Mouse (Mus musculus) neural tube, embryonic 13.5 days (tissue): ENCODE results near the gene Scai. TPM values are rescaled to one million over a fixed set of nuclear protein-coding genes. Genes with fewer than 3 reads are reported as not detected.
"Not testable (repeated sequence)": the region's sequence is repeated elsewhere in the genome, so short reads cannot be mapped to it uniquely, and the experiment has no call there.

Experiments
- ATAC-seq: fragments of 200-750 bp; cut with Nextera tagmentation; 2 replicates; pipeline ENCODE4 v1.8.0; 2017; ENCODE audit warnings: low read depth, mild to moderate bottlenecking, moderate TSS enrichment, moderate library complexity
- H3K27ac ChIP-seq: fragments of 300-500 bp; sonication (generic); replicated peaks from 2 replicates; pipeline ENCODE4 v1.5.1; 2015; ENCODE audit warnings: moderate library complexity, mild to moderate bottlenecking, inconsistent platforms
- H3K27me3 ChIP-seq: fragments of 300-500 bp; sonication (generic); 2 replicates; pipeline ENCODE4 v1.6.1; 2015; ENCODE audit warnings: mild to moderate bottlenecking, inconsistent platforms
- H3K36me3 ChIP-seq: fragments of 300-500 bp; sonication (generic); 2 replicates; pipeline ENCODE4 v1.6.1; 2015; ENCODE audit warnings: mild to moderate bottlenecking, inconsistent platforms
- H3K4me1 ChIP-seq: fragments of 300-500 bp; sonication (generic); replicated peaks from 2 replicates; pipeline ENCODE4 v1.6.1; 2015; ENCODE audit warnings: inconsistent platforms
- H3K4me2 ChIP-seq: fragments of 300-500 bp; sonication (generic); 2 replicates; pipeline ENCODE4 v1.6.1; 2015; ENCODE audit warnings: inconsistent platforms, mild to moderate bottlenecking, moderate library complexity
- H3K4me3 ChIP-seq: fragments of 300-500 bp; sonication (generic); 2 replicates; pipeline ENCODE4 v1.5.1; 2015; ENCODE audit warnings: mild to moderate bottlenecking, inconsistent platforms
- H3K9ac ChIP-seq: fragments of 300-500 bp; sonication (generic); 2 replicates; pipeline ENCODE4 v1.6.1; 2015; ENCODE audit warnings: moderate library complexity, mild to moderate bottlenecking, inconsistent platforms
- H3K9me3 ChIP-seq: fragments of 300-500 bp; sonication (generic); 2 replicates; pipeline ENCODE4 v1.6.1; 2016; ENCODE audit warnings: inconsistent platforms
- WGBS: fragments of 180-500 bp; shearing (Covaris S2); methylation state at CpG from one replicate; pipeline ENCODE4 v1.1.7; 2015; 5-methylcytosine and 5-hydroxymethylcytosine counted together
- polyA plus RNA-seq: library from polyadenylated mRNA; unstranded; fragments of >200 nt; fragmentation: Nextera tagmentation; extraction: Ambion mirVana; gene quantifications from 2 replicates; pipeline ENCODE4 v1.2.1, GENCODE M21; 2015

The Scai gene
- 15.9 and 16.1 TPM in 2 replicates for polyA plus RNA-seq

GRCm38 (mm10) chr2:39190561-39191056 is at the start of gene Scai:
Scai (minus strand) TSS chr2:39190734.
- no peaks in the 10 kb centered on the region for H3K9me3 ChIP-seq
- peaks cover 9% of the 10 kb centered on the region; the same call in 1 of the 2 replicates for H3K36me3 ChIP-seq
- H3K4me2 ChIP-seq, result peak within 1 kb of the TSS; percentile 68
- H3K4me3 ChIP-seq, result peak within 1 kb of the TSS; percentile 74
- H3K27me3 ChIP-seq, result no peaks in the 10 kb centered on the region
- peaks cover 20% of the 10 kb centered on the region for H3K4me1 ChIP-seq
- under 1% methylated on average over 41 of the region's 41 CpGs for WGBS
- peak within 1 kb of the TSS; percentile 93 for H3K9ac ChIP-seq
- H3K27ac ChIP-seq, result peak within 1 kb of the TSS; percentile 98
- ATAC-seq, result peak; percentile 100

GRCm38 (mm10) chr2:39226731-39227130 is 36.2 kb upstream of the Scai start:
- no peaks in the 10 kb centered on the region for H3K9me3 ChIP-seq
- 36% methylated on average over 3 of the region's 3 CpGs for WGBS
- H3K27ac ChIP-seq, result 0 out of 2 replicates have a peak overlapping the region, but pooled peaks have one; percentile 92
- ATAC-seq, result peak; percentile 7
- H3K9ac ChIP-seq, result peak overlapping the region; percentile 55; the same call in 1 of the 2 replicates
- H3K27me3 ChIP-seq, result no peaks in the 10 kb centered on the region
- H3K4me2 ChIP-seq, result peak overlapping the region; percentile 54
- peaks cover 25% of the 10 kb centered on the region for H3K4me1 ChIP-seq
- peak overlapping the region; percentile 65 for H3K4me3 ChIP-seq
- no peaks in the 10 kb centered on the region for H3K36me3 ChIP-seq

GRCm38 (mm10) chr2:39226019-39226640 is 35.6 kb upstream of the Scai start, which contains the start of gene Ppp6c:
Ppp6c (minus strand) TSS chr2:39226451.
- under 1% methylated on average over 44 of the region's 56 CpGs for WGBS
- peak within 1 kb of the TSS; percentile 92 for H3K27ac ChIP-seq
- peak; percentile 98 for ATAC-seq
- peaks cover 25% of the 10 kb centered on the region for H3K4me1 ChIP-seq
- peak within 1 kb of the TSS; percentile 76 for H3K4me2 ChIP-seq
- H3K4me3 ChIP-seq, result peak within 1 kb of the TSS; percentile 65
- peak within 1 kb of the TSS; percentile 89 for H3K9ac ChIP-seq
- H3K9me3 ChIP-seq, result no peaks in the 10 kb centered on the region
- H3K36me3 ChIP-seq, result no peaks in the 10 kb centered on the region
- no peaks in the 10 kb centered on the region for H3K27me3 ChIP-seq

GRCm38 (mm10) chr2:39225331-39226018 is 34.9 kb upstream of the Scai start:
- Histone ChIP-seq H3K4me3 (peak overlapping the region; percentile 65), H3K4me2 (peak overlapping the region; percentile 76), H3K27ac (peak overlapping the region; percentile 92), H3K4me1 (peaks cover 25% of the 10 kb centered on the region), H3K9ac (peak overlapping the region; percentile 89)
- not testable (repeated sequence) for H3K36me3 ChIP-seq, H3K27me3 ChIP-seq, H3K9me3 ChIP-seq
- ATAC-seq, result peak; percentile 77
- 6% methylated on average over 29 of the region's 36 CpGs for WGBS

GRCm38 (mm10) chr2:39224621-39225020 is 34.1 kb upstream of the Scai start:
- no peak for ATAC-seq
- Histone ChIP-seq H3K9ac (peak overlapping the region; percentile 89; the same call in 1 of the 2 replicates), H3K4me3 (peak overlapping the region; percentile 65), H3K4me1 (peaks cover 25% of the 10 kb centered on the region), H3K36me3 (no peaks in the 10 kb centered on the region), H3K9me3 (no peaks in the 10 kb centered on the region), H3K27ac (no peak overlapping the region), H3K4me2 (peak overlapping the region; percentile 76), H3K27me3 (no peaks in the 10 kb centered on the region)

GRCm38 (mm10) chr2:39220010-39220409 is 29.5 kb upstream of the Scai start:
- H3K27ac ChIP-seq, result no peak overlapping the region
- H3K27me3 ChIP-seq, result no peaks in the 10 kb centered on the region
- H3K9ac ChIP-seq, result no peak overlapping the region
- no peak for ATAC-seq
- no peak overlapping the region for H3K4me2 ChIP-seq
- WGBS, result 96% methylated on average over 6 of the region's 6 CpGs
- no peaks in the 10 kb centered on the region for H3K36me3 ChIP-seq
- peaks cover 24% of the 10 kb centered on the region for H3K4me1 ChIP-seq
- no peak overlapping the region for H3K4me3 ChIP-seq
- no peaks in the 10 kb centered on the region for H3K9me3 ChIP-seq

GRCm38 (mm10) chr2:39219034-39219433 is 28.5 kb upstream of the Scai start:
- ATAC-seq, result no peak

GRCm38 (mm10) chr2:39217150-39217549 is 26.6 kb upstream of the Scai start:
- no peak overlapping the region for H3K4me3 ChIP-seq
- WGBS, result 100% methylated on average over 4 of the region's 4 CpGs
- H3K27ac ChIP-seq, result no peak overlapping the region
- no peak overlapping the region for H3K9ac ChIP-seq
- H3K36me3 ChIP-seq, result no peaks in the 10 kb centered on the region
- no peak for ATAC-seq
- H3K4me2 ChIP-seq, result no peak overlapping the region
- H3K27me3 ChIP-seq, result no peaks in the 10 kb centered on the region
- H3K4me1 ChIP-seq, result peaks cover 8% of the 10 kb centered on the region; the same call in 1 of the 2 replicates
- H3K9me3 ChIP-seq, result no peaks in the 10 kb centered on the region

More at GRCm38 (mm10) chr2:39219034-39219433, 28.5 kb upstream of the Scai start:
- Histone ChIP-seq H3K27ac (no peak overlapping the region), H3K4me2 (no peak overlapping the region), H3K27me3 (no peaks in the 10 kb centered on the region), H3K4me3 (no peak overlapping the region), H3K9me3 (no peaks in the 10 kb centered on the region), H3K4me1 (peaks cover 15% of the 10 kb centered on the region), H3K9ac (no peak overlapping the region), H3K36me3 (no peaks in the 10 kb centered on the region)
- WGBS, result 88% methylated on average over 3 of the region's 3 CpGs

GRCm38 (mm10) chr2:39210738-39211137 is 20.2 kb upstream of the Scai start:
- H3K4me3 ChIP-seq, result no peak overlapping the region
- no peaks in the 10 kb centered on the region for H3K9me3 ChIP-seq
- peaks cover 6% of the 10 kb centered on the region; the same call in 1 of the 2 replicates for H3K36me3 ChIP-seq
- H3K4me2 ChIP-seq, result no peak overlapping the region
- no peak overlapping the region for H3K9ac ChIP-seq
- no peaks in the 10 kb centered on the region for H3K27me3 ChIP-seq
- ATAC-seq, result no peak
- WGBS, result 91% methylated on average over 4 of the region's 4 CpGs
- H3K4me1 ChIP-seq, result peaks cover 6% of the 10 kb centered on the region; the same call in 1 of the 2 replicates
- H3K27ac ChIP-seq, result no peak overlapping the region

GRCm38 (mm10) chr2:39203359-39203758 is 12.8 kb upstream of the Scai start:
- H3K9ac ChIP-seq, result no peak overlapping the region
- H3K9me3 ChIP-seq, result no peaks in the 10 kb centered on the region
- no peaks in the 10 kb centered on the region for H3K4me1 ChIP-seq
- H3K27ac ChIP-seq, result no peak overlapping the region
- no peak overlapping the region for H3K4me3 ChIP-seq
- ATAC-seq, result no peak
- peaks cover 30% of the 10 kb centered on the region for H3K36me3 ChIP-seq
- 93% methylated on average over 2 of the region's 2 CpGs for WGBS
- H3K27me3 ChIP-seq, result no peaks in the 10 kb centered on the region
- H3K4me2 ChIP-seq, result no peak overlapping the region

GRCm38 (mm10) chr2:39194809-39195208 is 4.3 kb upstream of the Scai start:
- no peaks in the 10 kb centered on the region for H3K27me3 ChIP-seq
- H3K4me3 ChIP-seq, result no peak overlapping the region
- no peak overlapping the region for H3K4me2 ChIP-seq
- peaks cover under 1% of the 10 kb centered on the region; the same call in 1 of the 2 replicates for H3K4me1 ChIP-seq
- WGBS, result 98% methylated on average over 2 of the region's 2 CpGs
- ATAC-seq, result no peak
- H3K9ac ChIP-seq, result no peak overlapping the region
- peaks cover 17% of the 10 kb centered on the region for H3K36me3 ChIP-seq
- H3K27ac ChIP-seq, result no peak overlapping the region
- H3K9me3 ChIP-seq, result no peaks in the 10 kb centered on the region

GRCm38 (mm10) chr2:39189961-39190560 is 473 bp downstream of the Scai start:
- ATAC-seq, result peak; percentile 89
- Histone ChIP-seq H3K27ac (peak overlapping the region; percentile 98), H3K27me3 (no peaks in the 10 kb centered on the region), H3K4me3 (peak overlapping the region; percentile 74), H3K9me3 (no peaks in the 10 kb centered on the region), H3K4me1 (peaks cover 20% of the 10 kb centered on the region), H3K36me3 (peaks cover 10% of the 10 kb centered on the region), H3K9ac (peak overlapping the region; percentile 93), H3K4me2 (peak overlapping the region; percentile 68)
- under 1% methylated on average over 38 of the region's 39 CpGs for WGBS
